Mouse (Mus musculus): ENCODE results near the gene Fryl. TPM values are rescaled to one million over a fixed set of nuclear protein-coding genes. Genes with fewer than 3 reads are reported as not detected.

The Fryl gene
- polyA plus RNA-seq, 1 experiment from 2014 or later, result 20.6 TPM

- DNase-seq (ENCODE audit: low spot score) (no peak), ATAC-seq (replicated peaks; ENCODE audit: low FRiP score, low read depth) (no peak)
- H3K4me3 ChIP-seq (replicated peaks; ENCODE audit: low read depth, low read length), result no peak overlapping the region
- no peak overlapping the region for H3K4me2 ChIP-seq (ENCODE audit: low read length)
- H3K27me3 ChIP-seq (ENCODE audit: insufficient read depth, low read length), result no peaks in the 10 kb centered on the region
- 0 out of 2 replicates have a peak, but pooled peaks cover 5% of the 10 kb centered on the region for H3K36me3 ChIP-seq (ENCODE audit: insufficient read depth, low read length)
- H3K9me3 ChIP-seq (replicated peaks; ENCODE audit: low read length), result no peaks in the 10 kb centered on the region
- H3K9ac ChIP-seq (ENCODE audit: low read depth, low read length), result no peak overlapping the region
- no peak for TF ChIP-seq CTCF (IDR thresholded peaks at IDR 0.05; ENCODE audit: low read depth)
- H3K27ac ChIP-seq, result no peak overlapping the region
- H3K4me1 ChIP-seq (replicated peaks; ENCODE audit: insufficient read depth, low read length), result no peaks in the 10 kb centered on the region
- WGBS, result 92% methylated on average over 29 of the region's 29 CpGs
Measured at GRCm38 (mm10) chr5:73132998-73133832, 123.2 kb downstream of the Fryl start.

GRCm38 (mm10) chr5:73130984-73131383, 125.4 kb downstream of the Fryl start:
- H3K9me3 ChIP-seq (replicated peaks; ENCODE audit: low read length), result no peaks in the 10 kb centered on the region
- no peak for TF ChIP-seq CTCF (IDR thresholded peaks at IDR 0.05; ENCODE audit: low read depth)
- 82% methylated on average over 6 of the region's 6 CpGs for WGBS
- no peak for DNase-seq (ENCODE audit: low spot score)
- no peak overlapping the region for H3K4me3 ChIP-seq (replicated peaks; ENCODE audit: low read depth, low read length)
- no peaks in the 10 kb centered on the region for H3K4me1 ChIP-seq (replicated peaks; ENCODE audit: insufficient read depth, low read length)
- no peak overlapping the region for H3K27ac ChIP-seq
- H3K36me3 ChIP-seq (ENCODE audit: insufficient read depth, low read length), result 0 out of 2 replicates have a peak, but pooled peaks cover 5% of the 10 kb centered on the region
- H3K9ac ChIP-seq (ENCODE audit: low read depth, low read length), result no peak overlapping the region
- H3K4me2 ChIP-seq (ENCODE audit: low read length), result no peak overlapping the region
- ATAC-seq (replicated peaks; ENCODE audit: low FRiP score, low read depth), result no peak
- no peaks in the 10 kb centered on the region for H3K27me3 ChIP-seq (ENCODE audit: insufficient read depth, low read length)

GRCm38 (mm10) chr5:73129871-73130270, 126.5 kb downstream of the Fryl start:
- Histone ChIP-seq H3K27ac (no peak overlapping the region), H3K4me1 (replicated peaks; ENCODE audit: insufficient read depth, low read length) (no peaks in the 10 kb centered on the region), H3K4me3 (replicated peaks; ENCODE audit: low read depth, low read length) (no peak overlapping the region), H3K36me3 (ENCODE audit: insufficient read depth, low read length) (0 out of 2 replicates have a peak, but pooled peaks cover 5% of the 10 kb centered on the region), H3K4me2 (ENCODE audit: low read length) (no peak overlapping the region), H3K9ac (ENCODE audit: low read depth, low read length) (no peak overlapping the region), H3K27me3 (ENCODE audit: insufficient read depth, low read length) (no peaks in the 10 kb centered on the region), H3K9me3 (replicated peaks; ENCODE audit: low read length) (no peaks in the 10 kb centered on the region)
- WGBS, result 72% methylated on average over 5 of the region's 5 CpGs
- TF ChIP-seq CTCF (IDR thresholded peaks at IDR 0.05; ENCODE audit: low read depth), result no peak
- no peak for ATAC-seq (replicated peaks; ENCODE audit: low FRiP score, low read depth)
- DNase-seq (ENCODE audit: low spot score), result peak; percentile 42

GRCm38 (mm10) chr5:73119969-73120725, 136.3 kb downstream of the Fryl start:
- no peak overlapping the region for H3K27ac ChIP-seq

GRCm38 (mm10) chr5:73119524-73119923, 136.9 kb downstream of the Fryl start:
- H3K36me3 ChIP-seq (ENCODE audit: insufficient read depth, low read length), result 0 out of 2 replicates have a peak, but pooled peaks cover 2% of the 10 kb centered on the region
- no peak for TF ChIP-seq CTCF (IDR thresholded peaks at IDR 0.05; ENCODE audit: low read depth)
- H3K4me3 ChIP-seq (replicated peaks; ENCODE audit: low read depth, low read length), result no peak overlapping the region
- 36% methylated on average over 5 of the region's 5 CpGs for WGBS
- H3K4me2 ChIP-seq (ENCODE audit: low read length), result no peak overlapping the region
- H3K9ac ChIP-seq (ENCODE audit: low read depth, low read length), result no peak overlapping the region
- ATAC-seq (replicated peaks; ENCODE audit: low FRiP score, low read depth) (no peak), DNase-seq (ENCODE audit: low spot score) (no peak)
- H3K27me3 ChIP-seq (ENCODE audit: insufficient read depth, low read length), result no peaks in the 10 kb centered on the region
- no peaks in the 10 kb centered on the region for H3K4me1 ChIP-seq (replicated peaks; ENCODE audit: insufficient read depth, low read length)
- no peaks in the 10 kb centered on the region for H3K9me3 ChIP-seq (replicated peaks; ENCODE audit: low read length)
- H3K27ac ChIP-seq, result no peak overlapping the region

More at GRCm38 (mm10) chr5:73119969-73120725, 136.3 kb downstream of the Fryl start:
- Histone ChIP-seq H3K4me3 (replicated peaks; ENCODE audit: low read depth, low read length) (no peak overlapping the region), H3K36me3 (ENCODE audit: insufficient read depth, low read length) (no peaks in the 10 kb centered on the region), H3K9me3 (replicated peaks; ENCODE audit: low read length) (no peaks in the 10 kb centered on the region), H3K4me1 (replicated peaks; ENCODE audit: insufficient read depth, low read length) (no peaks in the 10 kb centered on the region), H3K9ac (ENCODE audit: low read depth, low read length) (no peak overlapping the region), H3K27me3 (ENCODE audit: insufficient read depth, low read length) (no peaks in the 10 kb centered on the region), H3K4me2 (ENCODE audit: low read length) (no peak overlapping the region)
- 72% methylated on average over 13 of the region's 13 CpGs for WGBS
- DNase-seq (ENCODE audit: low spot score) (peak; percentile 42), ATAC-seq (replicated peaks; ENCODE audit: low FRiP score, low read depth) (0 out of 2 replicates have a peak, but pooled peaks have one; percentile 49)
- peak; percentile 53 for TF ChIP-seq CTCF (IDR thresholded peaks at IDR 0.05; ENCODE audit: low read depth)

- Histone ChIP-seq H3K4me1 (replicated peaks; ENCODE audit: insufficient read depth, low read length) (no peaks in the 10 kb centered on the region), H3K27me3 (ENCODE audit: insufficient read depth, low read length) (no peaks in the 10 kb centered on the region), H3K4me3 (replicated peaks; ENCODE audit: low read depth, low read length) (no peak overlapping the region), H3K27ac (no peak overlapping the region), H3K9ac (ENCODE audit: low read depth, low read length) (no peak overlapping the region), H3K36me3 (ENCODE audit: insufficient read depth, low read length) (0 out of 2 replicates have a peak, but pooled peaks cover 2% of the 10 kb centered on the region), H3K9me3 (replicated peaks; ENCODE audit: low read length) (no peaks in the 10 kb centered on the region), H3K4me2 (ENCODE audit: low read length) (no peak overlapping the region)
- ATAC-seq (replicated peaks; ENCODE audit: low FRiP score, low read depth) (no peak), DNase-seq (ENCODE audit: low spot score) (peak; percentile 20)
- 78% methylated on average over 14 of the region's 14 CpGs for WGBS
- TF ChIP-seq CTCF (IDR thresholded peaks at IDR 0.05; ENCODE audit: low read depth), result no peak
Measured at GRCm38 (mm10) chr5:73118786-73119185, 137.6 kb downstream of the Fryl start.
